Mouse (Mus musculus): Measurements from ENCODE around the gene Nt5e.

DNA sequence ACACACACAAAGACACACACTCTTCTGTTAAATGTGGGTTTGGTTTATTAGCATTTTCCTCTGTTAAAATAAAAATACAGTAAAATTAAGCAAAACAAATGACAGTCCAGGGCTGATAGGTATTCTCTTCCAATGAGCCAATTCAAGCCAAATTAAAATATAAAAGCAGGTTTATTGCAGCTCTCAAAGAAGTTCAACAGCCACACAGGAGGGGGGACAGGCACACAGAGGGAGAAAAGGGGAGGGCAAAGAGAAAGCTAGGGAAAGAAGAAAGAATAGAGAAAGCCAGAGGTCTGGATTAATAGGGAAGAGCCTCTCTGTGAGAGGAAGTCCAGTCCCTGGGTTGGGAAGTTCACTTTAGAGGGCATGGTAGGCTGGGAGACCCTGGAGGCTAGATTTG, 7.8 kb upstream of the Nt5e start:
- TF ChIP-seq CTCF (IDR thresholded peaks at IDR 0.05; ENCODE audit: low read depth) (no peak), EP300 (IDR thresholded peaks at IDR 0.05; ENCODE audit: low read depth) (no peak)
